Mouse (Mus musculus) urinary bladder, adult 18-20 months (tissue): ENCODE measurements at regions not wholly inside any gene's neighbourhood (a gene's known extent, or its start where the extent isn't known, plus 50 kb on each side); places are given as distances from the start of the nearest gene placed in this dataset.

Experiments
- DNase-seq, 2 experiments: peaks; one replicate each; pipeline ENCODE4 v3.0.0; 2022; ENCODE audit warnings: low spot score in 2 of 2, mixed read lengths in 2 of 2

DNA sequence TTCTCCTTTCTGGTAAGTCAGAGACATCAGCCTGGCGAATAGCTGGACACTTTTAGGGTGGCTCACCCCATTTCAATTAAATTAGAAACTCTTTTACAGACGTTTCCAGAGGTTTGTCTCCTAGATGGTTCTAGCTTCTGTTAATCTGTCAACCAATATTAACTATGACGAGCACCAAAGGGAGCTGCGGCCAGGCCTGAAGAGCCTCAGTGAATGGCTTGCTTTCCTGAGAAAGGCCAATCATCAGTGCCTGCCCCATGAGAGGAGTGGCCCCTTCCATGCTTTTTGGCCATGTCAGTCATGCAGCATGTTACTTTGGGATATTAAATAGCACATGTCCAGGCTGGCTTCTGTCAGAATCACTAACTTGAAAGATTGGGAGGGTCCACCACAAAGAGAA, 296.6 kb upstream of the Id2 start:
- no peak for DNase-seq

DNA sequence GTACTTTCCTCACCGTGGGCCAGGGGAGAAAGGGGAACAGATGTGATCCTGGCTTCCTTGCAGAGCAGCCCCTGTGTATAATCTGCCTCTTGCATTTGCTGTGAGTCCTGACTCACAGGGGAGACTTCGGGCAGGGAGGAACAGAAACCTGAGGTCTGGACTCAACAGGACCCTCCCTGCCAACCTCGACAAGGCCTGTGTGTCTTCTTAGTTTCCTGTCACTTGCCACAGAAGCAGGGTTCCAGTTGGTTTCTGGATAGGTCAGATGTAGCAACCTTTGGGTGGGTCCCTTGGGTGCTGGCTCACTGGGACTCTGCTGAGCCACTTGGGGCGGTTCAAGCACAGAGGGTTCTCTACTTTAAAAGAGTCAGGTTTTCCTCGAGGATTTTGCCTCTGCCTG, 292.3 kb upstream of the Id2 start:
- no peak for DNase-seq

DNA sequence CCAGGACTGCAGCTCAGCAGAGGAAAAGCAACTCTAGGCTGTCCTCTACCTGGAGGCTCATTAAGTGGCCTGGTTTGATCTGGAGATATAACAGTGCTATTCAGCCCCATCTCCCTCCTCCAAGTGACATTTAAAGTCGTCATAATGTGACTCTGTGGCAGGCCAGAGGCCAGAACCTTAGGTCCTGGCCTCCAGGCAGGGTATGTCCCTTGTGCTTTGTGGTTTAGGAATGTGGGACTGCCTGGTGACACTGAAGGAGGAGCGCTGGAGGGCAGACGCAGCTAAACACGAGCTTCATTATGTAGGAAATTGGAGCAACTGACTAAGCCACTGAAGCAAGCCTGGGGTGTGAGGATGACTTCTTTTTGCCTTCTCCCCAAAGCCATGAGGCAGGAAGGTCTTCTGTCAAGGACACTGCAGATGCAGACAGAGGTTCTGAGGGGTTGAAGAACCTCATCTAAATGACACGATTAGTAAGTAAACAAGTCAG, 290.9 kb upstream of the Id2 start:
- DNase-seq, result no peak

DNA sequence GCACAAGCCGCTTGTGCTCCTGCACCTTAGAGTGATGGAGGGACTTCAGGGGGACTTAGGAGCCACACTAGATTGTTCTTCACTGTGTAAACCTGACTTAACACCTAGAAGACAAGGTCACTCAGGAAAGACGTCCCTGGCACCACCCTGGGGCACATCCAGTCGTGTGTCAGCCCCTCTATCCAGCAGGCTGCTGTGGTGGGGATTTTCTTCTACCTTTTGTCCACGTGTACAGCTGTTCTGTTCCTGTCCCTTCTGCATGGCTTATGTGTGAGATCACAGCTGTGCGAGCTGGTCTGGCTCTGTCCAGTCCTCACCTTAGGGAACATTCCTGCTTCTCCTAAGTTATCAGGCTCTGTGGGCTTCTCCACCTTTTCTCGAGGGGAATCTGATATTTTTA, 286.0 kb upstream of the Id2 start:
- DNase-seq, result no peak

DNA sequence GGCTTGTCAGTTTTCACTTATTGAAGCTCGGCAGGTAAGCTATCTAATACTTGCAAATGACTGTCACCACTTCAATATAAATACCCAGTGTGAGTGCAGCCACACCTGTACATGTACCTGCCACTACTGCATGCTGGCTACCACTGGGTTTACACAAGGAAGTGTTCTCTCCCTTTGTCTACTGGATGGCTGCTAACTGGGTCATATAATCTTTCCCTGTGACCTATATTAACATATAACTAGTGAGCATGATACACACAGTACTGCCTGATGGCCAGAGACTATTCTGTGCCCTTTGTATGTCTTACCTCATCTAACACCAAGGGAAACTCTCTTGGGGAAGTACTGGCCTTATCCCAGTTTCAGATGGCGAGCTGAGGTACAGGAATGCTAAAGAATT, 285.5 kb upstream of the Id2 start:
- no peak for DNase-seq

DNA sequence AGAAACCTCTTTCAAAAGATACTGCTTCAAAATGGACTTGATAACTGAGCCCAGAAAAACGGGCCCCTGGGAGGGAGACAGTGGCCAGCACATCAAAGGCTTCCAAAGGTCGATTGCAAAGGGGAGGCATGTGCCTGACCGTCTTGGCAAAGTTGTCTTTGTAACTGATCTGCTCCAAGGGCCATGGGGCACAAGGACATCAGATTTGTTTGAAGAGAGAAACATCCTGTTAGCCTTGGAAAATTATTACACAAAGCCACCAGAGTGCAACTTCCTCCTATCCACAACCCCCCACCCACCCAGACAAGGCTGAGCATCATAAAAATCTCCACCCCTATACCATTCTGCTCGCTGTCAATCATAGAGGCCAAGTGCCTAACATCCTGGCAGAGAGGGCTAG, 284.7 kb upstream of the Id2 start:
- DNase-seq, result no peak

DNA sequence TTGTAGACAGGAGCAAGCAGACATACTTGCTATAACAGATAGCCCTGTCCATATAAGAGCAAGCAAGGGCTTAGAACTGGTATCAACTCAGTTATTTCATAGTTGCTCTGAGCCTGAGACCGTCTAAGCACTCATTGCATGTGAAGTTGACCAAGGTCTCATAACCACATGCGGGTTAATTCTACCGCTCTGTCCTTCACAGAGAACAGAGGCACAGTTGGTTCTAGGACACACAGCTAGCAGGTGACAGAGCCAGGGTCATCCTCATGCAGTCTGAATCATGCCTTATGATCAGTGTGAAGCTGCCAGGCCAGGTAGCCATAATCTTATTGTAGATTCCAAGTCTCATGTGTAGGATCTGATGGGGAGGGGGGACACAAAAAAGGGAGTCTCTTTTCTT, 283.1 kb upstream of the Id2 start:
- no peak for DNase-seq

DNA sequence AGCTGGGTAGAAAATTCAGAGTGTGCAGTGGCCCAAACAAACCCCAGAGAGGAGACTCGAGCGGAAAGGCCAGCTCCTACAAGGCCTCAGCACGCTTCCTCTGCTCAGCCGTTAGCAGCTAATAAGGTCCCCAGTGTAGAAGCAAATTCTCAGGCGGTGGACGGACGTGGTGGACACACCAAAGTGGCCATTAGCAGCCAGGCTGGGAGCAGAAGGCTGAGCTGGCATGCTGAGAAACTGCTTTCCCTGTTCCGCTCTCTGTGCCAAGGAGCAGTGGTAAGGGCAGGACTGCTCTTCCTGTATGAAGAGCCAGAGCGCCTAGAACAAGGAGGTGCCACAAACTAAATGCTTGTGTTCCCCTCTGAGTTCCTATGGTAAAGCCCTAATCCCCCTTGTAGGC, 282.1 kb upstream of the Id2 start:
- DNase-seq, result no peak

DNA sequence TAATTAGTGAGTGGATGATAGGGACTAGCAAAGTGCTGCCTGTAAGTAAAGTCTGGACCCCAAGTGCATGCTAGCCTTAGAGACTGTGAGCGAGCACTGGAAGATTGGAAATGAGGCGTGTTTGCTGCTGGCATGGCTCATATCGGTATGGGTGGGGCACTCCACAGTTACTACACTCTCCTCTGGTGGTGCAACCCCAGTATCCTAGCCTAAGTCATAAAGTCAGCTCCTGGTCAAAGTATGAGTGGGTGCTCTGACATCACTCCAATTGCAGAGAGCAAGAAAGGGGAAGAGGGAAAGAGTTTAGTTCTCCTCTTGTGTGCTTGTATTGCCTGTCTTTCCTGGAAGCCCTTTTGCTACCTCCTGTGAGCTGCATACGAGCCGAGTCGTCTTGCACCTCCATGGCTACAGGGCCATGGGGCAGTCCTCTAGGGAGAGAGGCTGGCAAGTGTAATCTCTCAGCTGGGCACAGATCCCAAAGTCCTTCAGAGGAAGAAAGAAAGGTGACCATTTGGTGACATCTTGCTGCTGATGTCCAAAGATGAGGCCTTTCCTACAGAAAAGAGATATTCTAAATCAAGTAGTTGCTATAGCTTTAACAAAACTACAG, 281.2 kb upstream of the Id2 start:
- no peak for DNase-seq

DNA sequence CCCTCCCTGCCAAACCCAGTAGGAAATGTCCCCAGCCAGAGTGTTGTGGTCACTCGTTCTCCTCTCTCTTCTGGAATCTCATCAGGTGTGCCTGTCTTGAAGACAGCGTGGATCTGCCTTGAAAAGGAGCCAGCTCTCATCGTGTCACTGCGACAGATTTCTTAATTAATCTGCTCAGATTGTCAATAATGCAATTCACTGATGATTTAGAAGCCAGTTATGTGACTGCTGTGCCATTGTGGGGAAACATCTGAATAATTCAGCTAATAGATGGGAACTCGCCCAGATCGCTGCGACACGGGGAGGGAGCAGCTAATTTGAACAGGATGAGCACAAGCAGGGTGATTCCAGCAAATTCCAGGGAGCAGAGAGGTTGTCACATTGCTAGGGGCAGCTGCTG, 279.5 kb upstream of the Id2 start:
- no peak for DNase-seq

DNA sequence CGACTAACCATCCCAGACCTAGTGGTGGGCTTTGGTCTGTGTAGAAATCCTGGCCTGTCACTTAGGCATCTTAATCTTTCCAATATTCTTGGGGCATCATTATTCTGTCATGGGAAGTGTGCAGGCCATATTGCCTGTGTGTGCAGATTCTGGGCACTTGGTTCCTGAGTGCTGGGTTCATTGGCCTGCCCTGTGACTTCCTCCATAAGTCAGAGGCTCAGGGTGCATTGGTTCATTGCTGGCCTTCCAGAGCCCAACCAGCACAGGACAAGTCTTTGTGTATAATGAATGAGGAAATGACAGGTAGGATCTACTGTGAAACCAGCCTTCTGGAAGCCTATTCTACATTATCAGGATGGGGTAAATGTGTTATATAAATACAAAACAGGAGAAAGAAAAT, 270.6 kb upstream of the Id2 start:
- DNase-seq, result no peak

DNA sequence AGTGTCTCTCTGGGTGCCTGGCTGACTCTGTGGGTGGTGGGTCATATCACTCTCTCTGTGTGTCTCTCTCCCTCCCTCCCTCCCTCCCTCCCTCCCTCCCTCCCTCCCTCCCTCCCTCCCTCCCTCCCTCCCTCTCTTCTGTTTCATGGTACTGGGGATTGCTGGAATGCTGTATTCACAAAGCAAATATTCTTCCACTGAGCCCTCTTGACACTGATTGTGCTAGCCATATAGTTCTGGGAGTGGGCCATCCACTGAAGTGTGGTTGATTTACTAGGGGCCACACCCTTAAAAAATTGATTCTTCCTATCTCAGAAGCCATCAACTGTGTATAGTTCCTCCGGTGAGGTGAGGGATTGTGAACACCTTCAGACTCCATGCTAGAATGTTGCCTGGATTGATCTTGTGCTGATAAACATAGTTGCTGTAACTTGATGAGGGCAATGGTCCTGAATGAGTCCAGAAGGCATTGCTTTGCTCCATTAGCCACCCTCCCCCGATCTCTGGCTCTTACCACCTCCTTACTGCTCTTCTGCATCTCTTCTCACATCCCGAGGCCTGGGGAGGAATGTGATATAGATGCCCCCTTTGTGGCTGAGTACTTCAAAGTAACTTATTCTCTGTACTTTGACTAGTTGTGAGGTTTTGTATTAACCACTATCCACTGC, 268.8 kb upstream of the Id2 start:
- DNase-seq, result no peak

DNA sequence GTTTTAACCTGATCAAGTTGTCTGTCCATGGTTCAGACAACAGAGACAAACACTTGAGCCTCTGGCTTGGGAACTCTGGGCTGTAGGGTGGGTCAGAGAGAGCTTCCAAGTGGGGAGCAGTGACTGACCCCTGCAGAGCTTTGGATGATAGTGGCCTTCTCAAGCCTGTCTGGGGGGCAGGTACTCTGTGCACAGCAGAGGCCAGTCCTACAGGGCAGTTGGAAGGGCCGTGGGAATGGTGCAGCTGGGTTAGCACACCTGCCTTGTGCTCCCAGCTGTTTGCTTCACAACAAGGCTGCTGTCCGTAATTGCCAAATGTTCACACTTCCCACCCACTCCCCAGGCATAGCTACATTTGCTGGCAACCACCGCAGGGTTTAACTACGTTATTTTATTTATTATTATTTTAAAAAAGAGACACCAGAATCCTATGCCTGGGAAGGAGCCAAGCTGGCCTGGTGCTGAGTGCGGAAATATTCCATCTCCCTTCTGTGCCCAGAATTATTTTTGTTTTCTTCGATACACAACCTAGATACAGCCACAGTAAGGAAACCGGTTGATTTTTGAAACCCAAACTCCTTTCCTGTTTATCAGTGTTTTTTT, 268.1 kb upstream of the Id2 start:
- DNase-seq, result no peak

DNA sequence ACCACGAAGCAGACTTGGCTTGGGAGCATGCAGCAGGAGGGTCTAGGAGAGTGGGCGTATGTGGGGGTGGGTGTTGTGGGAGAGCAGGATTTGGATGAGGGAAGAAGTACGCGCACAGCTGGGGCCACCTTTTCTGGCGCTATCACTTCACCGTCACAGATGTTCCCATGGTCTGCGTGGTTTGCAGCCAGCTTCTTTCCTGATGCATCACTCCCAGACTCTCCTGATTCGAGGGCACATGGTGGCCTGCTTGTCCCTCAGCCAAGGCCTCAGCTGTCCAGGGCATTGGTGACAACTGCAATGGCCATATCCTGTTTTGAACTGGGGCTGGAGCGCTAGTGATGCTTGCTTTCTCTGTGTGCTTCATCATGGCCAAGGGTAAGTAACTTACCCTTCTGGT, 266.9 kb upstream of the Id2 start:
- DNase-seq, result no peak

DNA sequence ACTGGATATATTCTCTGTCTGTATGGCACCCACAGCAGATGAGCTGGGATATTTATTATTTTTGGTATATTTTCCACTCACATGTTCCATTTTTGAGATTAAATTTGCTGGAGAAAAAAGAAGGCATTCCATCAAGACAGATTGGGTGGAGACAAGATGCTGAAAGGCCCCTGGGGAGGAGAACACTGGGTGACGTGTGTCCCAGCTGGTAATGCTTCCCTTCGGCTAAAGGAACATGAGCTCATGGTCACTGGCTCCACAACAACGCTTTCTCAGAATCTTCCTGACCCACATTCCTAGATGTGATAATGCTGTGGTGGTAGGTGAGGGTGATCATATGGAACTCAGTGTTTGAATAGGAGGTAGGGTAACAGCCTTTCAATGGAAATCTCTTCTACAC, 266.4 kb upstream of the Id2 start:
- DNase-seq, result no peak

DNA sequence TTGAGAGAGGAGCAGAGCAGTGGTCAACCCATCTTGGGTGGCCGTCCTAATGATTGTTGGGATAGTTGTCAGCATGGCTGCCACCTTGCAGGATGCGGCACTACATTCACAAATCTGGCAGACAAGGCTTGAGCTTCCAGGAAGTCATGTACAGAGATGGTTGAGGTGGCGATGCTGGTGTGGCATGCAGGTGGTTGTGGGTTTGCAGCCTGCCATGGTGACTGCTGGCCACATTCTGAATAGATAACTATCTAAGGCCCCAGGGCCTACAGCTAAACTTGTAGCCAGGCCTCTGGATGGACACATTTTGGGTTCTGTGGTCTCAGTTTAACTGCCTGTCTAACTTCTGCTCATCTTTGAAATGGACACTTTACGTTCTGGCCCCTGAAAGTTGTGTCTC, 265.8 kb upstream of the Id2 start:
- DNase-seq, result no peak

DNA sequence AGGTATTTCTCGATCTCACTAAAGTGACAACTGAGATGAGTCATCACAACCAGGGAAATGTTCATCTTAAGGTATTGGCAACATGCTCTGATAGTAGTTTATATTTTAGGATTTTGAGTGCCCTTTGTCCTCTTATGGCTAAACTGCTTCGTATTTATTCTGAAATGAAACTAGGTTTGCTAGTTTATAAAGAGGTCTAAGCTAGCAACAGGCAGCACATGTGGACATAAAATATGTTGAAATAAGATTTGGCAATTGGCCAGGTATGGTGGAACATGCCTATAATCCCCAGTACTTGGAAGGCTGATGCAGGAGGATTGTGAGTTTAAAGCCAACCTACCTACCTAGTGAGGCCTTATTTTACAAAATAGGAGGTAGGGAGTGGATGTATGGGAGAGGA, 263.8 kb upstream of the Id2 start:
- DNase-seq, result no peak

DNA sequence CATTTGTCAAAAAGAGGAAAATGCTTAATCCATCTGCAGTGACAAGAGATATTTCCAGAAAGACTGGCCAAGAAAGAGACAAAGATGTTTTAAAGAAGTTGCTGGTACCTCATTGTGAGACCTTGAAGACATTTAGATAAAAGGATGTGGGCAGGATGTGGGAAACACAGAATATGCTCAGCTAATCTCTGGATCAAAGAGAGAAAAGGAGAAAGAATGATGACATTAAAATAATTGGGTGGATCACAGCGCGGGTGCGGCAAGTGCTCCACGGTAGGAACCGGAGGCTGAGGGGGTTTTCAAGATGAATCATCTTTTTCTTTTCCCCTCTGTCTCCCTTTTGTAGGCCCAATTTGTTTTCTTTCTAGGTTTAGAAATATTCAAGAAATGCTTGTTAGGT, 263.0 kb upstream of the Id2 start:
- no peak for DNase-seq

DNA sequence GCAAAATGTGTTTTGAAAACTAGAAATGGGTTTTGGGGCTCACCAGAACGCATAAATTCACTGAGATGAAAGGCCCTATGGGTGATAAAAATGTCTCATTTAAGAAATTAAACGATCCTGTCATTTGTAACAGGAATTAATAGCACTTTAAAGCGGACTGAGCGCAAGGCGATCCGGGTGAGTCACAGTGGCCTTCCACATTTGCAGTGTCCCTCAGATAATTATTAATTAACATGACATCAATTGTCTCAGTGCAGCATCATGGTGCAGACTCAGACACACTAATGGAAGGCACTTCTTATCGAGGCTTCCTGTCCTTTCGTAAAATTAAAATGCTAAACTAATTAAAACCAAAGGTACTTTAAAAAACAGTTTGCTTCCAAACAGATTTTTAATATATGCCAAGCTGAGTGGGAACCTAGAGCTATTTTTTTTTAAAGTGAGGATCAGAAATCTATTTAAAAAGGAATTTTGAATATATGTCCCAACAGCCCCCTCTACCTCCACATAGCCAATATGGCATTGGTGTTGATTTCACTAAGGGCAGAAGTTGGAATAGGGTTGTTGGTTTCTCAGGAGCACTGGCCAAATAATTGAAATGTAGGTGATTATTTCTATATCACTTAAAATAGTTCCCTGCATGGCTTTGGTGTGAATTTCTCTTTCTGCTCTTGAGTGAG, 262.0 kb upstream of the Id2 start:
- DNase-seq, result no peak

DNA sequence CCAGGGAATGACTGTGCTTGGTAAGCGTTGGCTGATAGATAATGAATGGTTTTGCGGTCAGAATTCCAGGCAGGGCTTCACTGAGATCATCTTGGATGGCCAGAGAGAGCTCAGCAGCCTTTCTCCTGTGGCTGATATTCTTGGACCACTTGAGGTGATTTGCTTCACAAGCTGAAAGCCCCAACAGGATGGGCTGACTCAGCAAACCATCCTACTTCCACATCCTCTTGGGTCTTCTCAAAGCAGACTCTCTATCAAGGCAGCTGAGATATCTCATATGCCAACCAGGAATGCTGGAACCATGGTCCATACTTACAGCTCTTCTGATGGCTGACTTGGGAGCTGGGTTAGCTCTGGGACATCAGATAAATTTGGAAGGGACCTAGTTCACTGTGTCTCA, 259.8 kb upstream of the Id2 start:
- no peak for DNase-seq

DNA sequence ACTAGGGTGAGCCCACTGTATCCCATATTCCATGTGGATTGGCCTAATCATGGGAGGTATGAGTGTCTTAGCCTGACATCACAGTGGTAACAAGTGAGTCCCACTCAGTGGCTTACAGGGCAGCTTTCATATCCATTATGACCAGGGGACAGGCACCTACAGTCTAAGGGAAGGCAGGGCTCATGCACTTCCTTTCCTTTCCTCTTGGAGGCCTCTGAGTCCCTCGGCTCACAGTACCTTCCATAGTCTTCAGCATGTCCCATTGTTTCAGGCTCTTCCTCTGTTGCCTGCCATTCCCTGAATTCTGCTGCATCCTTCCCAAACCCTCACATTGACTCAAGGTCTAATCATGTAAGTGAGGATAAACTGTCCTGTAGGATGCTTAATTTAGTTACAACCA, 258.3 kb upstream of the Id2 start:
- DNase-seq, result no peak

DNA sequence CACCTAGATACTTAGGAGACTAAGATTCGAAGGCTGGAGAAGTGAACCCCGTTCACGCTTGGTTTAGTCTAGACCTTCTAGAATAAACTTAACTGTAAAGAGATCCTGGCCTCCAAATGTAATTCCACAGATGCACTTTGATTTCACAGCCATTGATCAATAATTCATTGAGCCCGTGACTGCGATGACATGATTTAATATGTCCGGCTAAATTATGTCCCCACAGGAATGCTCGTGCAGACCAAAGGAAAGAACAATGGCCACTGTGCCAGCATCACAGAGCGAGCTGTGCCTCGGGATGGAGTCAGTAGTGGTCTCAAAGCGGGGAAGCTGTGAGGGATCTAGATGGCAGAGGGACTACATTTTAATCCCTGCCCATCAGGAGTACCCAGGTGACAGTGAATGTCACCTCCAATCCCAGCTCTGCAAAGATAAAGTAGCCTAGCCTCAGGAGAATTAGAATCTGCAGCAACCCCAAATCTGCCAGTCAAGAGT, 256.5 kb upstream of the Id2 start:
- DNase-seq, result no peak

DNA sequence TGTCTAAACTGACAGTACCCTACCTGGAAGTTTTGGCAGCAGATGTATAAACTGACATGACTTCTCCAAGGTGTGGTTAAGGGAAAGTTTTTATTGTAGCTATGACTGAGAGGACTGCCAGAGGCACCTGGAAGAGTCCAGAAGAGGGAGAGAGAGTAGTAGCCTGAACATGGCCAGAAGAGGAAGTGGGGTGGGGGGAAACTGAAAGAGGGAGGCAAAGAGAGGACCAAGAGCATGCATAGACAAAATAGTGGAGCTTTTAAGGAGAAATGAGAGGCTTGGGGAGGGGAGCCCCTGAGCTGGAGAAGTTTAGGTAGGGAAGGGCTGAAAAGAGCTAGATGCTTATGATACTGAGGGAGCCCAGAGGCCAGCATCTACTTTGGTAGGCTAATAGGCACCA, 255.2 kb upstream of the Id2 start:
- no peak for DNase-seq
